In the genomic region with DNA sequence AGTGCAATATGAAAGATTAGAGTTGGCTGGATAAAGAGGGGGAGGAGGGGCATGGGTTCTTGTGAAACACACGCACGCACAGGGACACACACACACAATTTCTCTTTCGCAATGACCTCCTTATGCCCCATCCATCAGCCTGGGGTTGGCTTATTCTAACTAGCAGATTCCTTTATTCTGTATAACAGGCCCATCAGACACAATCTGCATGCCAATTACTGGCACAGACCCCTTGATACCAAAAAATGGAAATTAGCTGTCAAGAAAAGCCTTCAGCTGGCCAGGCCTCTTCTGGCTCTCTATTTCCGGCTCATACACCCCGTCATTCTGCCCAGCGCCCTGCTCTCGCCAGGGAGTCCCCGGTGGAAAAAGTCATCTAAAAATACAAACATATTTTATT, we compare ENCODE assay signal across 11 mouse cellular contexts. TPM values are rescaled to one million over a fixed set of nuclear protein-coding genes. Genes with fewer than 3 reads are reported as not detected.
DNase-seq lines count a peak whose midpoint lies in the region; ATAC-seq and TF ChIP-seq lines count a peak whose summit lies in the region.
"Had no signal": no experiment of that assay in that cellular context is flagged by ENCODE, and none has a peak within 500 bp of the region (broad histone marks: within the 10 kb centered on the region; RNA-seq: fewer than 3 reads in every experiment).

No protein-coding gene starts in this region.

- H3K4me1 ChIP-seq in cerebellum, adult 2 months (ENCODE audit: control insufficient read depth, insufficient read depth, low read length): no peaks in the 10 kb centered on the region
- peaks cover 23% of the 10 kb centered on the region for H3K4me1 ChIP-seq in forebrain, embryonic 12.5 days
- peaks cover 24% of the 10 kb centered on the region; the same call in 1 of the 2 replicates for H3K4me1 ChIP-seq in lung, embryonic 15.5 days
- peaks cover 13% of the 10 kb centered on the region for H3K4me1 ChIP-seq in midbrain, embryonic 15.5 days

- peak; percentile 41 to 43 for DNase-seq in cerebellum, postnatal 10 days
- DNase-seq in cerebellum, adult 2 months: no peak
- DNase-seq in right cerebral cortex, postnatal 10 days (ENCODE audit: low spot score in 2 of 2): no peak
- DNase-seq in kidney, adult 11 months: no peak
- no peak for DNase-seq in heart, postnatal 4 days
- DNase-seq: B cell, adult 2 months; kidney, adult 18-20 months; liver, postnatal 0 days had no signal

- H3K36me3 ChIP-seq in forebrain, embryonic 12.5 days (replicated peaks): no peaks in the 10 kb centered on the region
- no peaks in the 10 kb centered on the region for H3K36me3 ChIP-seq in lung, embryonic 15.5 days
- no peaks in the 10 kb centered on the region for H3K36me3 ChIP-seq in midbrain, embryonic 15.5 days (replicated peaks)

- H3K27me3 ChIP-seq in cerebellum, adult 2 months (ENCODE audit: control insufficient read depth, insufficient read depth, low read length): no peaks in the 10 kb centered on the region
- H3K27me3 ChIP-seq in forebrain, embryonic 12.5 days: peaks cover 4% of the 10 kb centered on the region; the same call in 1 of the 2 replicates
- H3K27me3 ChIP-seq in lung, embryonic 15.5 days: no peaks in the 10 kb centered on the region
- 0 out of 2 replicates have a peak, but pooled peaks cover 1% of the 10 kb centered on the region for H3K27me3 ChIP-seq in midbrain, embryonic 15.5 days (replicated peaks)

- H3K9ac ChIP-seq in forebrain, embryonic 12.5 days: no peak overlapping the region
- no peak overlapping the region for H3K9ac ChIP-seq in lung, embryonic 15.5 days
- H3K9ac ChIP-seq in midbrain, embryonic 15.5 days: no peak overlapping the region
- H3K9ac ChIP-seq: liver, postnatal 0 days had no signal

- H3K4me3 ChIP-seq in cerebellum, adult 2 months (replicated peaks; ENCODE audit: insufficient read depth, low read depth, low read length): no peak overlapping the region
- no peak overlapping the region for H3K4me3 ChIP-seq in forebrain, embryonic 12.5 days (replicated peaks)
- no peak overlapping the region for H3K4me3 ChIP-seq in lung, embryonic 15.5 days
- no peak overlapping the region for H3K4me3 ChIP-seq in midbrain, embryonic 15.5 days

- no peaks in the 10 kb centered on the region for H3K9me3 ChIP-seq in forebrain, embryonic 12.5 days
- no peaks in the 10 kb centered on the region for H3K9me3 ChIP-seq in lung, embryonic 15.5 days
- no peaks in the 10 kb centered on the region for H3K9me3 ChIP-seq in midbrain, embryonic 15.5 days

- peak; percentile 87 for ATAC-seq in forebrain, embryonic 12.5 days (ENCODE audit: low FRiP score)
- peak; percentile 86 for ATAC-seq in lung, embryonic 15.5 days (ENCODE audit: borderline replicate concordance, extremely low read depth, low FRiP score, low TSS enrichment)
- ATAC-seq in midbrain, embryonic 15.5 days (replicated peaks): peak; percentile 83
- ATAC-seq: liver, postnatal 0 days had no signal

- TF ChIP-seq CTCF in cerebellum, adult 2 months (IDR thresholded peaks at IDR 0.05; ENCODE audit: borderline replicate concordance, insufficient read depth, low read depth, low read length): no peak

- 37% methylated on average over 8 of the region's 8 CpGs for WGBS in cerebellum, adult 2 months
- WGBS in forebrain, embryonic 12.5 days: 25% methylated on average over 8 of the region's 8 CpGs
- 58% methylated on average over 8 of the region's 8 CpGs for WGBS in lung, embryonic 15.5 days
- WGBS in midbrain, embryonic 15.5 days: 17% methylated on average over 8 of the region's 8 CpGs

- no peak for TF ChIP-seq POLR2A in cerebellum, adult 2 months (IDR thresholded peaks at IDR 0.05; ENCODE audit: borderline replicate concordance, insufficient read depth, low read length)

- peak overlapping the region; percentile 16 for H3K4me2 ChIP-seq in forebrain, embryonic 12.5 days
- peak overlapping the region; percentile 35; the same call in 1 of the 2 replicates for H3K4me2 ChIP-seq in lung, embryonic 15.5 days
- peak overlapping the region; percentile 37; the same call in 1 of the 2 replicates for H3K4me2 ChIP-seq in midbrain, embryonic 15.5 days

- no peak overlapping the region for H3K27ac ChIP-seq in cerebellum, adult 2 months (ENCODE audit: insufficient read depth, low read length)
- peak overlapping the region; percentile 76 for H3K27ac ChIP-seq in forebrain, embryonic 12.5 days
- peak overlapping the region; percentile 92 for H3K27ac ChIP-seq in lung, embryonic 15.5 days
- H3K27ac ChIP-seq in midbrain, embryonic 15.5 days: peak overlapping the region; percentile 80

RNA-seq across cellular contexts. Expression of a gene that starts 47.1 kb away (rescaled TPM):
- 76.5 and 79.5 TPM in 2 replicates for polyA plus RNA-seq in cerebellum, adult 2 months (2012; rRNA removed)
- 1.3 and 1.6 TPM in 2 replicates for polyA plus RNA-seq in forebrain, embryonic 12.5 days (2016; fragmentation: Nextera tagmentation; extraction: Ambion mirVana)
- polyA plus RNA-seq in lung, embryonic 15.5 days (2015; fragmentation: Nextera tagmentation; extraction: Ambion mirVana): 1.4 and 1.5 TPM in 2 replicates
- polyA plus RNA-seq in midbrain, embryonic 15.5 days (2015; fragmentation: Nextera tagmentation; extraction: Ambion mirVana): 0.43 and 0.52 TPM in 2 replicates
- 1 to 10 TPM; 4.3 TPM for total RNA-seq in heart, postnatal 4 days (2021)

Comparison
In these comparisons a context has a peak if more than half of its experiments do, and no peak if none do; other contexts are left out.
1. DNase-seq: peak in cerebellum, postnatal 10 days (2 of 2); none in cerebellum, adult 2 months (0 of 2), right cerebral cortex, postnatal 10 days (0 of 2), kidney, adult 11 months (single experiment) and heart, postnatal 4 days (single experiment).
2. RNA of a gene that starts 47.1 kb away (polyA plus RNA-seq): 76.5 to 79.5 TPM in cerebellum, adult 2 months; 1.3 to 1.6 TPM in forebrain, embryonic 12.5 days, 1.4 to 1.5 TPM in lung, embryonic 15.5 days and 0.43 to 0.52 TPM in midbrain, embryonic 15.5 days; every median in the first group is over 10 times any median in the second.
3. Peak in every context shown above with its lines, with median percentiles within 50 percentile points of each other: ATAC-seq and H3K4me2 ChIP-seq.